Mouse (Mus musculus) MEL (cell line): ENCODE data around the gene Nckap1. TPM values are rescaled to one million over a fixed set of nuclear protein-coding genes. Genes with fewer than 3 reads are reported as not detected.

Source experiments
- DNase-seq: peaks from one replicate; pipeline ENCODE4 v3.0.0; 2011; ENCODE audit warnings: low read depth, low spot score
- H3K27ac ChIP-seq: 2 replicates; pipeline ENCODE4 v1.5.1; 2012; ENCODE audit warnings: low read depth, mild to moderate bottlenecking, control low read depth, low read length, moderate library complexity; ENCODE audit not compliant: control insufficient read depth
- H3K27me3 ChIP-seq, 2 experiments: fragments of 150-350 bp in 1 of 2; sonication (generic) in 1 of 2; 2 replicates each; pipeline ENCODE4 v1.6.1; 2012; ENCODE audit warnings: low read length in 2 of 2, mild to moderate bottlenecking in 2 of 2, improper control_type of control experiment in 1 of 2, moderate library complexity in 1 of 2; ENCODE audit not compliant: insufficient read depth in 2 of 2, control insufficient read depth in 1 of 2
- H3K36me3 ChIP-seq, 2 experiments: 2 replicates each; pipeline ENCODE4 v1.6.1; 2012 to 2014; ENCODE audit warnings: low read length in 2 of 2, improper control_type of control experiment in 1 of 2, inconsistent platforms in 1 of 2, mild to moderate bottlenecking in 1 of 2; ENCODE audit not compliant: insufficient read depth in 2 of 2, control insufficient read depth in 1 of 2
- H3K4me1 ChIP-seq, 2 experiments: fragments of 150-350 bp in 1 of 2; sonication (generic) in 1 of 2; 2 replicates each; pipeline ENCODE4 v1.6.1; 2012; ENCODE audit warnings: low read length in 2 of 2, improper control_type of control experiment in 1 of 2, mild to moderate bottlenecking in 1 of 2; ENCODE audit not compliant: insufficient read depth in 2 of 2, control insufficient read depth in 1 of 2
- H3K4me3 ChIP-seq, 2 experiments: fragments of 150-350 bp in 1 of 2; sonication (generic) in 1 of 2; 2 replicates each; pipeline ENCODE4 v1.5.1; 2012; ENCODE audit warnings: low read depth in 2 of 2, low read length in 2 of 2, mild to moderate bottlenecking in 2 of 2, moderate library complexity in 2 of 2, control low read depth in 1 of 2, improper control_type of control experiment in 1 of 2; ENCODE audit not compliant: control insufficient read depth in 1 of 2, insufficient read depth in 1 of 2
- H3K79me2 ChIP-seq: 2 replicates; pipeline ENCODE4 v1.6.1; 2012; ENCODE audit warnings: mild to moderate bottlenecking, low read length, moderate library complexity; ENCODE audit not compliant: control insufficient read depth, poor library complexity, insufficient read depth
- H3K9ac ChIP-seq: 2 replicates; pipeline ENCODE4 v1.6.1; 2012; ENCODE audit warnings: low read depth, mild to moderate bottlenecking, control low read depth, low read length, moderate library complexity; ENCODE audit not compliant: control insufficient read depth, poor library complexity, severe bottlenecking
- H3K9me3 ChIP-seq: fragments of 150-350 bp; sonication (generic); replicated peaks from 2 replicates; pipeline ENCODE4 v1.6.1; 2012; ENCODE audit warnings: mild to moderate bottlenecking, low read length, improper control_type of control experiment, moderate library complexity; ENCODE audit not compliant: insufficient read depth
- BHLHE40 ChIP-seq: IDR thresholded peaks from 2 replicates; pipeline ENCODE4 v1.6.1; 2012; ENCODE audit warnings: low read depth, mild to moderate bottlenecking, inconsistent platforms, low read length, improper control_type of control experiment, borderline replicate concordance
- CHD1 ChIP-seq: IDR thresholded peaks from 2 replicates; pipeline ENCODE4 v1.6.1; 2012; ENCODE audit warnings: low read depth, mild to moderate bottlenecking, inconsistent platforms, low read length, improper control_type of control experiment
- CHD2 ChIP-seq: IDR thresholded peaks from 2 replicates; pipeline ENCODE4 v1.6.1; 2011; ENCODE audit warnings: low read length, improper control_type of control experiment
- CTCF ChIP-seq, 3 experiments: IDR thresholded peaks in 2 of 3; conservative IDR thresholded peaks in 1 of 3; 2 replicates each; pipeline ENCODE4 v1.5.1; 2011 to 2012; ENCODE audit warnings: low read length in 3 of 3, low read depth in 2 of 3, mild to moderate bottlenecking in 2 of 3, improper control_type of control experiment in 1 of 3, inconsistent platforms in 1 of 3, mixed read lengths in 1 of 3, moderate library complexity in 1 of 3; ENCODE audit not compliant: control insufficient read depth in 1 of 3, insufficient read depth in 1 of 3, poor library complexity in 1 of 3, severe bottlenecking in 1 of 3
- EP300 ChIP-seq, 2 experiments: IDR thresholded peaks; 2 replicates each; pipeline ENCODE4 v1.6.1; 2011; ENCODE audit warnings: improper control_type of control experiment in 2 of 2, low read length in 2 of 2, low read depth in 1 of 2, mild to moderate bottlenecking in 1 of 2
- GABPA ChIP-seq: IDR thresholded peaks from 2 replicates; pipeline ENCODE4 v1.6.1; 2012; ENCODE audit warnings: low read depth, mild to moderate bottlenecking, inconsistent platforms, low read length, improper control_type of control experiment, moderate library complexity
- GATA1 ChIP-seq: IDR thresholded peaks from 2 replicates; pipeline ENCODE4 v1.6.1; 2011; ENCODE audit warnings: low read depth, low read length, improper control_type of control experiment
- JUND ChIP-seq: IDR thresholded peaks from 2 replicates; pipeline ENCODE4 v1.6.1; 2011; ENCODE audit warnings: low read depth, mild to moderate bottlenecking, improper control_type of control experiment, low read length
- MAFK ChIP-seq: IDR thresholded peaks from 2 replicates; pipeline ENCODE4 v1.6.1; 2011; ENCODE audit warnings: low read depth, mild to moderate bottlenecking, low read length, improper control_type of control experiment, borderline replicate concordance
- MEF2A ChIP-seq: IDR thresholded peaks from 2 replicates; pipeline ENCODE4 v1.6.1; 2014; ENCODE audit warnings: low read depth, mild to moderate bottlenecking, inconsistent platforms, low read length, improper control_type of control experiment; ENCODE audit not compliant: poor library complexity, insufficient replicate concordance, severe bottlenecking; ENCODE audit errors: extremely low read depth
- MXI1 ChIP-seq: IDR thresholded peaks from 2 replicates; pipeline ENCODE4 v1.6.1; 2011; ENCODE audit warnings: mild to moderate bottlenecking, low read depth, low read length, improper control_type of control experiment
- NELFE ChIP-seq: IDR thresholded peaks from 2 replicates; pipeline ENCODE4 v1.6.1; 2011; ENCODE audit warnings: low read depth, low read length, improper control_type of control experiment
- RCOR1 ChIP-seq: IDR thresholded peaks from 2 replicates; pipeline ENCODE4 v1.6.1; 2012; ENCODE audit warnings: low read depth, mild to moderate bottlenecking, inconsistent platforms, low read length, improper control_type of control experiment
- TAL1 ChIP-seq: IDR thresholded peaks from 2 replicates; pipeline ENCODE4 v1.6.1; 2012; ENCODE audit warnings: mild to moderate bottlenecking, inconsistent platforms, low read length, moderate library complexity, mixed read lengths
- TCF12 ChIP-seq: IDR thresholded peaks from 2 replicates; pipeline ENCODE4 v1.6.1; 2014; ENCODE audit warnings: low read depth, mild to moderate bottlenecking, inconsistent platforms, low read length, improper control_type of control experiment, moderate library complexity
- UBTF ChIP-seq: IDR thresholded peaks from 2 replicates; pipeline ENCODE4 v1.6.1; 2012; ENCODE audit warnings: low read depth, mild to moderate bottlenecking, inconsistent platforms, low read length, improper control_type of control experiment, moderate library complexity, borderline replicate concordance; ENCODE audit not compliant: insufficient read depth
- USF1 ChIP-seq: IDR thresholded peaks from 2 replicates; pipeline ENCODE4 v1.6.1; 2014; ENCODE audit warnings: low read depth, mild to moderate bottlenecking, inconsistent platforms, low read length, improper control_type of control experiment, moderate library complexity
- ZKSCAN1 ChIP-seq: IDR thresholded peaks from 2 replicates; pipeline ENCODE4 v1.6.1; 2012; ENCODE audit warnings: low read depth, mild to moderate bottlenecking, inconsistent platforms, low read length, improper control_type of control experiment, moderate library complexity
- ZMIZ1 ChIP-seq: IDR thresholded peaks from 2 replicates; pipeline ENCODE4 v1.6.1; 2012; ENCODE audit warnings: low read depth, mild to moderate bottlenecking, inconsistent platforms, low read length, improper control_type of control experiment, moderate library complexity
- ZNF384 ChIP-seq: IDR thresholded peaks from 2 replicates; pipeline ENCODE4 v1.6.1; 2012; ENCODE audit warnings: low read depth, mild to moderate bottlenecking, inconsistent platforms, low read length, improper control_type of control experiment
- polyA plus RNA-seq, 2 experiments: library from polyadenylated mRNA; stranded (reverse) in 1 of 2; unstranded in 1 of 2; fragments of >175 nt in 1 of 2; fragments of >200 nt in 1 of 2; gene quantifications; 2 replicates each; pipeline versions ENCODE4 v1.2.1 to v1.2.4; 2012; ENCODE audit warnings: low replicate concordance in 2 of 2, low read depth in 1 of 2; ENCODE audit not compliant: insufficient read length in 2 of 2, insufficient read depth in 1 of 2, missing spikeins in 1 of 2
- total RNA-seq: library from RNA; depleted of rRNA; stranded (reverse); fragments of 300-350 nt; gene quantifications from 2 replicates; pipeline ENCODE4 v1.2.3, GENCODE M21; 2012

Gene Nckap1
- total and polyA plus RNA-seq, 3 experiments = 5.9 to 7.1 TPM; not detected in 1

DNA sequence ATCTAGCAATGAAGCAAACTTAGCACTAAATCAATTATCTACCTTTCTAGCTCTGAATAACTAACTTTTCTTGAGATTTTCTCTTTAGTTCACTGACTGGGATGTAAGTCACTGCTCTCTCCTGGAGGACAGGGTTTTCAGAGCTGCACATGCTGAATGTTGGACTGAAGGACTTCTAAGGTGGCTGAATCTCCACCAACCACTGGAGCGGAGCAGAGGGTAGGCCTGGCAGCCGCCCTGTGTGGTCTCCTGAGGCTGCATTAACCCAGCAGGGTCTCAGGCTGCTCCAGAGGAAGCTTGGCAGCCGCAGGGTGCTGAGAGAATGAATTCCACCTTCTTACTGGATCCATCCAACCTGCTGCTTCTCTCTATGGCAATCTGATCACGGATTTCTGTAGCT lies 31.5 kb downstream of the Nckap1 start:
- no peaks in the 10 kb centered on the region for H3K27me3 ChIP-seq
- TF ChIP-seq UBTF (no peak), GATA1 (no peak), TAL1 (no peak), MEF2A (no peak), MAFK (no peak), EP300 (IDR thresholded peaks at IDR 0.05; ENCODE audit: low read depth in 1 of 2, low read length in 2 of 2) (no peak), RCOR1 (no peak), ZKSCAN1 (no peak), USF1 (no peak), GABPA (no peak), CTCF (IDR thresholded peaks at IDR 0.05 in 2 of 3, conservative IDR thresholded peaks at IDR 0.05 in 1 of 3; ENCODE audit: control insufficient read depth in 1 of 3, insufficient read depth in 1 of 3, low read depth in 2 of 3, low read length in 3 of 3, poor library complexity in 1 of 3, severe bottlenecking in 1 of 3) (no peak), JUND (no peak)
- TF ChIP-seq, all 39 proteins: peak for 0
- peaks cover 0 to 3% of the 10 kb centered on the region in 2 experiments; a peak in 1 of 4 replicates for H3K36me3 ChIP-seq

DNA sequence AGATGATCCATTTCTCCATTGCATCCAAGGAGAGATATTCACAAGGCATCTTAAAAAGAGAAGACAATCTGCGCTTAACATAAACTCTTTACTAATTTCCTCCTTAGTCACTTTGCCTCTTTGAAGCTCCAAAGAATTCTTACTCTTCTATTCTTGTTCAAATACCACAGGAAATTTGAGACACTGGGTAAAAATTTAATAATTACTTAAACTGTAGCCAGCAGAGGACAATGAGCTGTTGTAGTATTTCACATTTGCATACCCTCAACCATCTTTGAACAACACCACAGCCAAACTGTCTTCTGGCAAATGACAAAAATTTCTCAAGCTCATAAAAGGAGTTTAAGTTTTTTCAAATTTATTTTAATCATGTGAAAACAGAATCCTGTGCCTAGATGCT lies 33.3 kb downstream of the Nckap1 start:
- Histone ChIP-seq H3K27me3 (no peaks in the 10 kb centered on the region), H3K4me1 (no peaks in the 10 kb centered on the region), H3K9ac (no peak overlapping the region), H3K9me3 (no peaks in the 10 kb centered on the region), H3K36me3 (peaks cover 0 to 3% of the 10 kb centered on the region in 2 experiments; a peak in 1 of 4 replicates), H3K79me2 (no peaks in the 10 kb centered on the region), H3K27ac (no peak overlapping the region), H3K4me3 (no peak overlapping the region)
- no peak for DNase-seq
- no peak for TF ChIP-seq EP300 (IDR thresholded peaks at IDR 0.05; ENCODE audit: low read depth in 1 of 2, low read length in 2 of 2)
- no peak for TF ChIP-seq TCF12
- TF ChIP-seq GATA1 = no peak
- no peak for TF ChIP-seq ZMIZ1

More for the DNA sequence above, 31.5 kb downstream of the Nckap1 start:
- no peaks in the 10 kb centered on the region for H3K4me1 ChIP-seq
- DNase-seq = no peak
- H3K79me2 ChIP-seq = no peaks in the 10 kb centered on the region
- H3K9me3 ChIP-seq = no peaks in the 10 kb centered on the region
- H3K27ac ChIP-seq = no peak overlapping the region
- H3K9ac ChIP-seq = no peak overlapping the region
- H3K4me3 ChIP-seq = no peak overlapping the region

DNA sequence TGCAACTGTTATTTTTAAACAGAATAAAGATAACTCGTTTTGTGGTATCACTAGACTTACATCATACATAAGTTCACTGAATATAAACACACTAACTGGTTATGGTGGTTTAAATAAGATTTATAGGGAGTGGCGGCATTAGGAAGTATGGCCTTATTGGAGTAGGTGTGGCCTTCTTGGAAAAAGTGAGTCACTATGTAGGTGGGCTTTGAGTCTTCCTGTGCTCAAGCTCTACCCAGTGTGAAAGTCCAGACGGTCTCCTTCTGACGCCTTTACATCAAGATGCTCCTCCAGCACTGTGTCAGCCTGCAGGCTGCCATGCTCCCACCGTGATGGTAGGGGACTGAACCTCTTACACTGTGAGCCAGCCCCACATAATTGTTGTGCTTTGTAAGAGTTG lies 38.4 kb downstream of the Nckap1 start:
- no peak for DNase-seq
- H3K27me3 ChIP-seq = no peaks in the 10 kb centered on the region
- H3K9me3 ChIP-seq = no peaks in the 10 kb centered on the region
- H3K27ac ChIP-seq = no peak overlapping the region
- TF ChIP-seq CHD1 (no peak), NELFE (no peak), GATA1 (no peak), BHLHE40 (no peak), ZNF384 (no peak), CHD2 (no peak), MEF2A (no peak), MXI1 (no peak), TAL1 (no peak)
- TF ChIP-seq, all 39 proteins: peak for 0
- no peak overlapping the region for H3K9ac ChIP-seq
- H3K4me3 ChIP-seq = no peak overlapping the region
- no peaks in the 10 kb centered on the region for H3K4me1 ChIP-seq
- H3K79me2 ChIP-seq = no peaks in the 10 kb centered on the region
- H3K36me3 ChIP-seq = peaks cover 0 to under 1% of the 10 kb centered on the region in 2 experiments; a peak in 1 of 4 replicates
